Mouse (Mus musculus) lung, postnatal 0 days (tissue): ENCODE data around the gene Exosc2.

Experiments
- CTCF ChIP-seq: IDR thresholded peaks from 2 replicates; pipeline ENCODE4 v1.5.1; 2016; ENCODE audit warnings: antibody characterized with exemption, mild to moderate bottlenecking
- EP300 ChIP-seq: IDR thresholded peaks from 2 replicates; pipeline ENCODE4 v1.6.1; 2016; ENCODE audit warnings: antibody characterized with exemption, mild to moderate bottlenecking, control low read depth

DNA sequence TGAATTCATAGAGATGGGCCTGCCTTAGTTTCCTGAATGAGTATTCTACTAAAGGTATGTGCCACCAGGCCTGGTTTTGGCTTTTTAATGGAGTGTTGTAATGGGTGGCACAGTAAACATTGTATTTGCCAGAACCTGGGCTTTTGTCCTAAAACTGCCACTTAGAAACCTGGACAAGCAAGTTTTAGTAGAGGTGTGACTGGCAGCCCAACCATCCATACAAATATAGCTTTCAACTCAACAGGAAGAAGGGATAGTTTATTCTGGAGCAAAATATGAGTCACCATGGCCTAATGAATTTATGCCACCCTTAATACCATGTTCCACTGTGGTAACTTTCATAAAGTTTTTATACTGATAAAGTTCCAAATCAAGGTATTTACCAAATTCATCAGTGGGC, 32.7 kb downstream of the Exosc2 start:
- TF ChIP-seq CTCF (no peak), EP300 (no peak)
